Mouse (Mus musculus) testis, adult 2 months (tissue): ENCODE results near the gene Gabrd.

Experiments used
- CTCF ChIP-seq: fragments of 200-500 bp; IDR thresholded peaks from 2 replicates; pipeline ENCODE4 v1.5.1; 2012; ENCODE audit warnings: low read depth, mild to moderate bottlenecking, inconsistent platforms, low read length, moderate library complexity; ENCODE audit not compliant: control insufficient read depth, insufficient read depth, insufficient replicate concordance
- POLR2A ChIP-seq: fragments of 200-500 bp; IDR thresholded peaks from 2 replicates; pipeline ENCODE4 v1.6.1; 2012; ENCODE audit warnings: low read depth, mild to moderate bottlenecking, inconsistent platforms, low read length, moderate library complexity; ENCODE audit not compliant: control insufficient read depth

DNA sequence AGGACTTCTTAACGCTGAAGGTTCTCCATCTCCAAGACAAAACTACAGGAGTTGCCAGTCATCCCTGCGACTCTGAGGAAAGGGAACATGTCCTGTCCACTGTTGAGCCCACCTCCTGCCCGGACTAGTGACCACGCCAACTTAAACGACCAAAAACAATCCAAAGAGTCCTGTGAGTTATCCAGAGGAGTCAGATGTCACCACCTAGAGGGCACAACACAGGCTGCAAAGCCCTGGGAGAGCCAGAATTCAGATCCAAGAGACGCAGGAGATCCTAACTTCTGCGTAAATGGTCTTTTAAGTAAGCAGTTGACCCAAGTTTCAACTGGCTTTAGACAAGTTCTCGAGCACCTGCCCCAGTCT is 10.8 kb upstream of the Gabrd start:
- no peak for TF ChIP-seq CTCF
- TF ChIP-seq POLR2A = no peak
